ENCODE assay signal across 9 mouse cellular contexts in the genomic region with DNA sequence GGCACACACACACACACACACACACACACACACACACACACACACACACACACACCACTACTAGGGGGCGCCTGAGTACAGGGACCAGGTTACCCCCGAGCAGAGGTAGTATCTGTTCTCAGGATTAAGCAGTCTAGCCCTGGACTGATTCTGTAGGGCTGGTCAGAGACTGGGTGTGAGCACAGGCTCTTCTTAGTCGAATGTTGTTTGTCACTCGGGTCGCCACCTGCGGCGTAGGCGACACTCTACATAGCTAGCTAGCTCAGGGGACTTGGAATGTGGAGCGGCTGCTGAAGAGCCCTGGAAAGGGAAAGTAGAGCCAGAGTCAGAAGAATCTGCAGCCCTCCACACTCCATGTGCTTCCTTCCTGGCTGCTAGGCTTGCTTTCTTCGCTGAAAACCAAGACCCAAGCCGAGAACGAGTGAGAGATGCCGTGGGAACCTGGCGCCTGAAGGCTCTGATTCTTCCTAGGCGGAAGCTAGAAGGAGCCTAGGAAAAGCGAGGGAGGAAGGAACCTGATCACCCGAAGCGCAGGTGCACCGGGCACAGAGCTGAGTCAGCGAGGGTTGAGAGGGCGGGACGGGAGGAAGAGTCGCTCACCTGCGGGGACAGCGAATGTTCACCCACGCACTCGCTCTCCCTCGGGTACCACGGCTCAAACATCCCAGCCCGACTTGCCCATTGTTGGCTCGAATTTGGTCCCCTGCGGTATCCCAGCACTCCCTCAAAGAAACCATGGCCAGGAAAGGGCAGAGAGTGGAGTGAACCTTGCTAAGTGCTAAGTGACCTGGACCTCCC. TPM values are rescaled to one million over a fixed set of nuclear protein-coding genes. Genes with fewer than 3 reads are reported as not detected.
DNase-seq lines count a peak whose midpoint lies in the region; ATAC-seq and TF ChIP-seq lines count a peak whose summit lies in the region.
"Had no signal": no experiment of that assay in that cellular context is flagged by ENCODE, and none has a peak within 500 bp of the region (broad histone marks: within the 10 kb centered on the region; RNA-seq: fewer than 3 reads in every experiment).

No protein-coding gene starts in this region.

- peak overlapping the region; percentile 24 for H3K4me2 ChIP-seq in liver, embryonic 14.5 days (ENCODE audit: low read depth)

- H3K27me3 ChIP-seq in hindbrain, embryonic 10.5 days (ENCODE audit: insufficient read depth, poor library complexity, severe bottlenecking): peaks cover 69% of the 10 kb centered on the region
- peaks cover 44% of the 10 kb centered on the region for H3K27me3 ChIP-seq in liver, embryonic 14.5 days (ENCODE audit: control insufficient read depth, insufficient read depth, low read length)

- H3K9ac ChIP-seq in liver, embryonic 14.5 days (replicated peaks): no peak overlapping the region

- peak; percentile 15 for DNase-seq in adrenal gland, adult 2 months
- no peak for DNase-seq in adrenal gland, postnatal 4 days (ENCODE audit: low spot score in 2 of 2)
- DNase-seq in right cerebral cortex, adult 18-20 months: peak; percentile 56
- no peak for DNase-seq in right cerebral cortex, postnatal 25 days
- DNase-seq in hindbrain, embryonic 10.5 days (ENCODE audit: low spot score): peak; percentile 44
- no peak for DNase-seq in liver, embryonic 14.5 days (ENCODE audit: low read depth in 3 of 3, low spot score in 3 of 3)
- DNase-seq in right cerebral cortex, postnatal 4 days: peak; percentile 19
- no peak for DNase-seq in spleen, postnatal 4 days (ENCODE audit: low spot score in 2 of 2)

- TF ChIP-seq EP300 in liver, embryonic 14.5 days (IDR thresholded peaks at IDR 0.05; ENCODE audit: low read depth): no peak

- H3K4me3 ChIP-seq in hindbrain, embryonic 10.5 days: peak overlapping the region; percentile 71
- H3K4me3 ChIP-seq in liver, embryonic 14.5 days (ENCODE audit: insufficient read depth in 1 of 2, low read depth in 2 of 2, low read length in 2 of 2): peak overlapping the region; percentile 10 to 24; a peak in 3 of 4 replicates

- no peak for TF ChIP-seq CTCF in liver, embryonic 14.5 days (IDR thresholded peaks at IDR 0.05; ENCODE audit: low read depth)

- H3K4me1 ChIP-seq in hindbrain, embryonic 10.5 days (replicated peaks): peaks cover 36% of the 10 kb centered on the region
- H3K4me1 ChIP-seq in liver, embryonic 14.5 days (replicated peaks; ENCODE audit: control insufficient read depth in 2 of 2, insufficient read depth in 2 of 2, low read length in 1 of 2): no peaks in the 10 kb centered on the region

- H3K36me3 ChIP-seq in hindbrain, embryonic 10.5 days: no peaks in the 10 kb centered on the region
- H3K36me3 ChIP-seq in liver, embryonic 14.5 days (replicated peaks; ENCODE audit: control insufficient read depth, insufficient read depth, low read depth): no peaks in the 10 kb centered on the region

- ATAC-seq in liver, embryonic 14.5 days (ENCODE audit: insufficient read depth): no peak

- WGBS in hindbrain, embryonic 10.5 days: under 1% methylated on average over 32 of the region's 32 CpGs
- 2% methylated on average over 32 of the region's 32 CpGs for WGBS in liver, embryonic 14.5 days (ENCODE audit: insufficient replicate concordance)

- H3K27ac ChIP-seq in hindbrain, embryonic 10.5 days: no peak overlapping the region
- no peak overlapping the region for H3K27ac ChIP-seq in liver, embryonic 14.5 days

- H3K9me3 ChIP-seq in hindbrain, embryonic 10.5 days: no peaks in the 10 kb centered on the region
- H3K9me3 ChIP-seq in liver, embryonic 14.5 days (ENCODE audit: control insufficient read depth, low read length): no peaks in the 10 kb centered on the region

RNA-seq across cellular contexts. Expression of a gene that starts 2.0 kb away (rescaled TPM):
- 10 to 100 TPM; 38.1 to 50.3 TPM for total RNA-seq in adrenal gland, adult 2 months (2021)
- 62.0 and 80.6 TPM in 2 replicates for polyA plus RNA-seq in adrenal gland, adult 2 months (2012; rRNA removed)
- 10 to 100 TPM; 26.7 to 28.4 TPM for total RNA-seq in adrenal gland, postnatal 4 days (2021)
- polyA plus RNA-seq in hindbrain, embryonic 10.5 days (2016; fragmentation: Nextera tagmentation; extraction: Ambion mirVana): 3.0 and 4.0 TPM in 2 replicates
- polyA plus RNA-seq in liver, embryonic 14.5 days (2012; rRNA removed): 2.2 and 3.0 TPM in 2 replicates
- polyA plus RNA-seq in liver, embryonic 14.5 days (2014; fragmentation: Nextera tagmentation; extraction: Ambion mirVana): 1.7 and 2.3 TPM in 2 replicates
- total RNA-seq: neutrophil, adult 5-6 weeks had no signal

RNA-seq across cellular contexts. Expression of a gene that starts 41.2 kb away (rescaled TPM):
- total RNA-seq in adrenal gland, adult 2 months (2021): not detected
- not detected in 2 replicates for polyA plus RNA-seq in adrenal gland, adult 2 months (2012; rRNA removed)
- total RNA-seq in adrenal gland, postnatal 4 days (2021): not detected
- not detected in 2 replicates for polyA plus RNA-seq in hindbrain, embryonic 10.5 days (2016; fragmentation: Nextera tagmentation; extraction: Ambion mirVana)
- not detected in 2 replicates for polyA plus RNA-seq in liver, embryonic 14.5 days (2012; rRNA removed)
- not detected in 2 replicates for polyA plus RNA-seq in liver, embryonic 14.5 days (2014; fragmentation: Nextera tagmentation; extraction: Ambion mirVana)
- total RNA-seq: neutrophil, adult 5-6 weeks had no signal

RNA-seq across cellular contexts. Expression of a gene that starts 55.6 kb away (rescaled TPM):
- total RNA-seq in adrenal gland, adult 2 months (2021): 10 to 100 TPM; 51.6 to 53.7 TPM
- polyA plus RNA-seq in adrenal gland, adult 2 months (2012; rRNA removed): 35.9 and 45.8 TPM in 2 replicates
- 10 to 100 TPM; 73.1 to 76.3 TPM for total RNA-seq in adrenal gland, postnatal 4 days (2021)
- 57.5 and 58.7 TPM in 2 replicates for polyA plus RNA-seq in hindbrain, embryonic 10.5 days (2016; fragmentation: Nextera tagmentation; extraction: Ambion mirVana)
- 16.6 and 21.4 TPM in 2 replicates for polyA plus RNA-seq in liver, embryonic 14.5 days (2012; rRNA removed)
- 27.3 and 32.1 TPM in 2 replicates for polyA plus RNA-seq in liver, embryonic 14.5 days (2014; fragmentation: Nextera tagmentation; extraction: Ambion mirVana)

Comparison
In these comparisons a context has a peak if more than half of its experiments do, and no peak if none do; other contexts are left out.
1. DNase-seq: peak in adrenal gland, adult 2 months (single experiment), right cerebral cortex, adult 18-20 months (single experiment), hindbrain, embryonic 10.5 days (single experiment) and right cerebral cortex, postnatal 4 days (single experiment); none in adrenal gland, postnatal 4 days (0 of 2), right cerebral cortex, postnatal 25 days (single experiment), liver, embryonic 14.5 days (0 of 3) and spleen, postnatal 4 days (0 of 2).
2. RNA of a gene that starts 2.0 kb away (polyA plus RNA-seq): 62.0 to 80.6 TPM in adrenal gland, adult 2 months; 1.7 to 3.0 TPM in liver, embryonic 14.5 days and 3.0 to 4.0 TPM in hindbrain, embryonic 10.5 days; every median in the first group is over 10 times any median in the second.